Mouse (Mus musculus) hindbrain, embryonic 16.5 days (tissue): Measurements from ENCODE around the gene Mtfmt. TPM values are rescaled to one million over a fixed set of nuclear protein-coding genes. Genes with fewer than 3 reads are reported as not detected.

ENCODE experiments used
- ATAC-seq: fragments of 200-750 bp; cut with Nextera tagmentation; 2 replicates; pipeline ENCODE4 v1.8.0; 2017; ENCODE audit warnings: moderate TSS enrichment, moderate library complexity
- H3K27ac ChIP-seq: fragments of 300-500 bp; sonication (generic); 2 replicates; pipeline ENCODE4 v1.5.1; 2014; ENCODE audit warnings: low read depth, mild to moderate bottlenecking, control low read depth, low read length, moderate library complexity
- H3K27me3 ChIP-seq: fragments of 300-500 bp; sonication (generic); replicated peaks from 2 replicates; pipeline ENCODE4 v1.6.1; 2014; ENCODE audit warnings: low read length; ENCODE audit not compliant: control insufficient read depth, insufficient read depth
- H3K36me3 ChIP-seq: fragments of 300-500 bp; sonication (generic); 2 replicates; pipeline ENCODE4 v1.6.1; 2014; ENCODE audit warnings: mild to moderate bottlenecking, low read length, moderate library complexity, mixed read lengths; ENCODE audit not compliant: control insufficient read depth, insufficient read depth
- H3K4me1 ChIP-seq: fragments of 300-500 bp; sonication (generic); 2 replicates; pipeline ENCODE4 v1.6.1; 2014; ENCODE audit warnings: low read depth, low read length; ENCODE audit not compliant: control insufficient read depth, insufficient read depth
- H3K4me2 ChIP-seq: fragments of 300-500 bp; sonication (generic); 2 replicates; pipeline ENCODE4 v1.6.1; 2014; ENCODE audit warnings: mild to moderate bottlenecking, low read length, control low read depth, moderate library complexity
- H3K4me3 ChIP-seq: fragments of 300-500 bp; sonication (generic); 2 replicates; pipeline ENCODE4 v1.5.1; 2014; ENCODE audit warnings: mild to moderate bottlenecking, low read length, control low read depth, moderate library complexity
- H3K9ac ChIP-seq: fragments of 300-500 bp; sonication (generic); 2 replicates; pipeline ENCODE4 v1.6.1; 2014; ENCODE audit warnings: low read depth, mild to moderate bottlenecking, control low read depth, low read length, moderate library complexity
- H3K9me3 ChIP-seq: fragments of 300-500 bp; sonication (generic); 2 replicates; pipeline ENCODE4 v1.6.1; 2014; ENCODE audit warnings: mild to moderate bottlenecking, low read length, moderate library complexity; ENCODE audit not compliant: control insufficient read depth
- WGBS: fragments of 180-500 bp; shearing (Covaris S2); extraction: QIAGEN DNeasy Blood & Tissue Kit; methylation state at CpG from one replicate; pipeline ENCODE4 v1.1.7; 2014; 5-methylcytosine and 5-hydroxymethylcytosine counted together
- polyA plus RNA-seq: library from polyadenylated mRNA; unstranded; fragments of >200 nt; fragmentation: Nextera tagmentation; extraction: Ambion mirVana; gene quantifications from 2 replicates; pipeline ENCODE4 v1.2.1, GENCODE M21; 2015

The Mtfmt gene
- polyA plus RNA-seq, 1 experiment from 2014 or later: 22.8 TPM

DNA sequence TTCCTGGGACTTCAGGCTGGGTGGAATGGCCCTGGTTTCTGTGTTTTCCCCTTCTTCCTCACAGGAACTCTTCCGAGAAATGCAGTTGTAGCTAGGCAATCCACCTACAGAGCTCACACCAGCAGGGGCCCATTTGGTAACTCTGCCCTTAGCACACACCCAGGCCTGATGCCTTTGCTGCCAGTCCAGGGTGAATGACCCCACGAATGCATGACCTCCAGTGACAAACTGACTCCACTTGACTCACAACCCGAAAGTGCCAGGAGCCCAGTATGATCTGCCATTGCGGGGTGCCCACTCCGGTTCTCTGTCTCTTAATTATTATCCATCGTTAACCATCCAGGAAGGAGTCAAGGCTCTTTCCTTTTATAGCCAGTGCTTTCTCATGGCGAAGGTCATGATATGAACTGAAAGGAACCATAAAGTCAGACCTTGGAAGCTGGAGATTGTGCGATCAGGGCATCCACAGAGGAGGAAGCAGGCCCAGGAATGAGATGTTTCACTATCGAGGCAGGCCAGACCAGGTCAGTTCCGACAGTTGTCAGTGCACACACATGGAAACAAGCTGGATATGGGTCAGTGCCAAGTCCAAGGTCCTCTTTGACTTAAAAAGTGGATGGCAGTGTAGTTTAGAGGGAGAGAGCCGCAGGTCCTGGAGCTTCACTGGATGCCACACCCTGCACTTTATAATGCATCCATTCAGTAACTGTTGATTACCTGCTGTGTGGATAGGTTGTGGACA is 12.7 kb upstream of the Mtfmt start, which contains the start of gene Slc51b:
TSS of gene Slc51b (minus strand) at position 196 of the 742 bp plus-strand sequence.
- H3K9ac ChIP-seq: no peak within 1 kb of the TSS
- H3K27ac ChIP-seq: no peak within 1 kb of the TSS
- no peak within 1 kb of the TSS for H3K4me2 ChIP-seq
- no peak within 1 kb of the TSS for H3K4me3 ChIP-seq
- no peaks in the 10 kb centered on the region for H3K4me1 ChIP-seq
- WGBS: 82% methylated on average over 11 of the region's 11 CpGs
- no peaks in the 10 kb centered on the region for H3K36me3 ChIP-seq
- no peaks in the 10 kb centered on the region for H3K27me3 ChIP-seq
- no peaks in the 10 kb centered on the region for H3K9me3 ChIP-seq
- ATAC-seq: no peak

- H3K4me2 ChIP-seq: no peak overlapping the region
- H3K4me1 ChIP-seq: no peaks in the 10 kb centered on the region
- H3K36me3 ChIP-seq: no peaks in the 10 kb centered on the region
- H3K4me3 ChIP-seq: no peak overlapping the region
- ATAC-seq: no peak
- 38% methylated on average over 3 of the region's 3 CpGs for WGBS
- H3K9ac ChIP-seq: no peak overlapping the region
- no peaks in the 10 kb centered on the region for H3K9me3 ChIP-seq
- H3K27ac ChIP-seq: no peak overlapping the region
- H3K27me3 ChIP-seq: no peaks in the 10 kb centered on the region
Observed at GRCm38 (mm10) chr9:65424393-65424792, 11.2 kb upstream of the Mtfmt start.

GRCm38 (mm10) chr9:65427511-65427910 is 8.1 kb upstream of the Mtfmt start:
- ATAC-seq: no peak
- WGBS: 66% methylated on average over 2 of the region's 2 CpGs
- no peak overlapping the region for H3K4me3 ChIP-seq

DNA sequence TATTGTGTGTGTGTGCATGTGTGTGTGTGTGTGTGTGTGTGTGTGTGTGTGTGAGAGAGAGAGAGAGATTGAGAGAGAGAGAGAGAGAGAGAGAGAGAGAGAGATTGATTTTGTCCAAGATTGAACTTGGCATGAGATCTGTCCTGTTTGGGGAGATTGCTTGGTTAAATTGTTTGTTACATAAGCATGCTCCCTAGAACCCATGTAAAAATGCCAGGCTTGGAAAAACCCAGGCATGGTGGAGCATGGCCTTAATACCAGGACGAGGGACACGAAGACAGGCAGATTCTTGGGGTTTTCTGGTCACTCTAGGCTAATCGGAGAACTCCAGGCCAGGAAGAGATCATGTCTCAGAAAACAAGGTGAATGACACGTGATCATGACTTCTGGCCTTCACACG is 7.6 kb upstream of the Mtfmt start:
- Histone ChIP-seq H3K27me3 (no peaks in the 10 kb centered on the region), H3K4me2 (no peak overlapping the region), H3K4me1 (no peaks in the 10 kb centered on the region), H3K27ac (no peak overlapping the region), H3K36me3 (no peaks in the 10 kb centered on the region), H3K4me3 (no peak overlapping the region), H3K9me3 (no peaks in the 10 kb centered on the region), H3K9ac (no peak overlapping the region)
- ATAC-seq: no peak
- 90% methylated on average over 5 of the region's 5 CpGs for WGBS

More at GRCm38 (mm10) chr9:65427511-65427910, 8.1 kb upstream of the Mtfmt start:
- no peaks in the 10 kb centered on the region for H3K4me1 ChIP-seq
- H3K36me3 ChIP-seq: no peaks in the 10 kb centered on the region
- no peaks in the 10 kb centered on the region for H3K9me3 ChIP-seq
- H3K4me2 ChIP-seq: no peak overlapping the region
- H3K9ac ChIP-seq: no peak overlapping the region
- H3K27ac ChIP-seq: no peak overlapping the region
- H3K27me3 ChIP-seq: no peaks in the 10 kb centered on the region

GRCm38 (mm10) chr9:65430401-65430800 is 5.2 kb upstream of the Mtfmt start:
- Histone ChIP-seq H3K27me3 (no peaks in the 10 kb centered on the region), H3K36me3 (no peaks in the 10 kb centered on the region), H3K4me1 (no peaks in the 10 kb centered on the region), H3K4me3 (no peak overlapping the region), H3K9me3 (no peaks in the 10 kb centered on the region), H3K9ac (no peak overlapping the region), H3K27ac (no peak overlapping the region), H3K4me2 (no peak overlapping the region)
- ATAC-seq: no peak

- ATAC-seq: no peak
Observed at GRCm38 (mm10) chr9:65430921-65431320, 4.7 kb upstream of the Mtfmt start.

DNA sequence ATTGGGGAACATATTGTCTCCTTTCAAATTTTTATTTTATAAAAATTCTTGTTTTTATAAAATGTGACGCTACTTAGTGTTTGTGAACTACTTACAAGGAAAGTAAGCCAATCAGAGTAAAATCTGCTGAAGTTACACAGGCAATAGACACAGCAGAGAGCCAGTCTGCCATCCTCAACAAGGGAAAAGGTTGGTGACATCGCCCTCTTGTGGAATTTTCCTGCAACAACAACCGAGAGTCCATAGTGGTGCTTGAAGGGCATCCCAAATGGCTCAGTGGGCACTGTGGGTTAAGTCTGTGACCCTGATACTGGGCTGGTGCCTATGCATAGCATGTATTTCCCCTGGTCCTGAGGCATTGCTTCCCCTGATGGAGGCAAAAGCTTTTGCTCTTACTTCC is 3.3 kb upstream of the Mtfmt start:
- Histone ChIP-seq H3K27ac (no peak overlapping the region), H3K9ac (no peak overlapping the region), H3K36me3 (no peaks in the 10 kb centered on the region), H3K4me2 (no peak overlapping the region), H3K27me3 (no peaks in the 10 kb centered on the region), H3K4me3 (no peak overlapping the region), H3K9me3 (no peaks in the 10 kb centered on the region), H3K4me1 (peaks cover 8% of the 10 kb centered on the region)
- peak; percentile 62; the same call in 1 of the 2 replicates for ATAC-seq
- 0% methylated on average over 3 of the region's 3 CpGs for WGBS

More at GRCm38 (mm10) chr9:65430921-65431320, 4.7 kb upstream of the Mtfmt start:
- WGBS: 88% methylated on average over 5 of the region's 5 CpGs
- no peaks in the 10 kb centered on the region for H3K4me1 ChIP-seq
- H3K9ac ChIP-seq: no peak overlapping the region
- H3K4me2 ChIP-seq: no peak overlapping the region
- no peak overlapping the region for H3K27ac ChIP-seq
- no peaks in the 10 kb centered on the region for H3K27me3 ChIP-seq
- no peaks in the 10 kb centered on the region for H3K36me3 ChIP-seq
- H3K9me3 ChIP-seq: no peaks in the 10 kb centered on the region
- no peak overlapping the region for H3K4me3 ChIP-seq

DNA sequence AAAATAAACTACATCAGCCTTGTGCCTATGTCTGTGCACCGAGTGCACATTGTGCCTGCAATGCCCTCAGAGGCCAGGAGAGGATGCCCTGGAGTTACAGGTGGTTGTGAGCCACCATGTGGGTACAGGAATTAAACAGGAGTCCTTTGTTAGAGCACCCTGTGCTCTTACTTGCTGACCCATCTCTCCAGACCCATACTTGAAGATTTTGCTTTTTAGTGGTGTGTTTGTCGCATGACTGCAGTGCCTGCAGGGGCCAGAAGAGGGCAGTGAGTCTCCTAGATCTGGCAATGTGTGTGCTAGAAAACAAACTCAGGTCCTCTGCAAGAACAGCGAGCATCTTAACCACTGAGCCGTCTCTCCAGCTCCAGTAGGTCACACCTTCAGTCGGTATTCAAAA is 1.4 kb upstream of the Mtfmt start:
- 67% methylated on average over 5 of the region's 5 CpGs for WGBS
- Histone ChIP-seq H3K4me1 (peaks cover 8% of the 10 kb centered on the region), H3K27ac (no peak overlapping the region), H3K9ac (no peak overlapping the region), H3K36me3 (no peaks in the 10 kb centered on the region), H3K9me3 (no peaks in the 10 kb centered on the region), H3K4me3 (no peak overlapping the region), H3K4me2 (no peak overlapping the region), H3K27me3 (no peaks in the 10 kb centered on the region)
- ATAC-seq: no peak

DNA sequence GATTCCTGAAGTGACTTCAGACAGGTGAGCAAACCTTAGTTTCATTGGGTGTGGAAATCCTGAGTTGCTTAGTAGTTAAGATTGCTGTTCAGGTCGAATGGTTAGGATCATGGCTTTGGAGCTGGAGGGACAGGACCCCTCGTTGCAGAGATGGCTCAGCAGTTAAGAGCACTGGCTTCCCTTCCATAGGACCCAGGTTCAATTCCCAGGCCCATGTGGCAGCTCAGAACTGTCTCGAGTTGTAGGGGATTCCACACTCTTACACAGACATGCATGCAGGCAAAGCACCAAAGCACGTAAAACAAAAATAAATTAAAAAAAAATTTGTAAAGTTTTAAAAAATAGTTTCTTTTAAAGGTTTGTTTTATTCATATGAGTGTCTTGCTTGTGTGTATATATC is 371 bp upstream of the Mtfmt start:
- 69% methylated on average over 4 of the region's 4 CpGs for WGBS
- H3K9me3 ChIP-seq: no peaks in the 10 kb centered on the region
- no peak overlapping the region for H3K27ac ChIP-seq
- peak overlapping the region; percentile 93 for H3K4me3 ChIP-seq
- no peak overlapping the region for H3K4me2 ChIP-seq
- ATAC-seq: no peak
- no peak overlapping the region for H3K9ac ChIP-seq
- H3K27me3 ChIP-seq: no peaks in the 10 kb centered on the region
- H3K36me3 ChIP-seq: no peaks in the 10 kb centered on the region
- H3K4me1 ChIP-seq: peaks cover 8% of the 10 kb centered on the region
